Mouse (Mus musculus): ENCODE measurements around the gene Esd.

DNA sequence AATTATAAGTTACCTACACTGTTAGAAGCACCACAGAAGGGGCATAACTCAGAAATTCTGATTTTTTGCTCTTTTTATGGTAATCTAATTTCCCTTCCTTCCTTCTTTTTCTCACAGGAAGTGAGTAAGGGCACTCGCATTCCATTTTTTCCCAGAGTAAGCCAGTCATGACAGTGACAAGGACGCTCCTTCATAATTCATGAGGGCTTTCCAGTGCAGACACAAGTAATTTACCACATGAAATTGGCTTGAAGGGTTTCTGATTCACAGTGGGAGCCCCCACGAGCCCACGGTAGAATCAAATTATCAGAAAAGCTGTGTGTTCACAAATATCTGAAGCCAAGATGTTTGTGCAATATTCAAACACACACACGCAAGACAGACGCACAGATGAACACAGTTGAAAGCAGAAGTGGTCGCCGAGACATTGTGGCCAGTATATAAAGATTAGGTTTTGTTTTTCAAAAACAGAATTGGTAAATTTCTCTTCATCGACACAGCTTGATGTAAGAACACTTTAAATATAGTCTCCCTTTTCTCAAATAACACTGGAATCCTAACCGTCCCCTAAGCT, 42.0 kb downstream of the Esd start:
- TF ChIP-seq CTCF (IDR thresholded peaks at IDR 0.05) (no peak), EP300 (IDR thresholded peaks at IDR 0.05) (no peak)
